Mouse (Mus musculus) liver, adult 2 months (tissue): ENCODE data around the gene Arhgap18. TPM values are rescaled to one million over a fixed set of nuclear protein-coding genes. Genes with fewer than 3 reads are reported as not detected.
A peak's percentile ranks its signal among the peaks of the same experiment; 100 is the strongest.

Experiments
- DNase-seq: peaks from one replicate; pipeline ENCODE4 v3.0.0-alpha.2; 2011; ENCODE audit warnings: low read depth, low spot score; ENCODE audit errors: extremely low read depth
- H3K27ac ChIP-seq: fragments of 200-500 bp; replicated peaks from 2 replicates; pipeline ENCODE4 v1.5.1; 2012; ENCODE audit warnings: low read depth, mild to moderate bottlenecking, control low read depth, inconsistent platforms, low read length; ENCODE audit not compliant: insufficient read depth
- H3K27me3 ChIP-seq: fragments of 200-500 bp; 2 replicates; pipeline ENCODE4 v1.6.1; 2012; ENCODE audit warnings: mild to moderate bottlenecking, moderate library complexity, low read length, inconsistent platforms; ENCODE audit not compliant: control insufficient read depth, insufficient read depth
- H3K36me3 ChIP-seq: fragments of 200-500 bp; 2 replicates; pipeline ENCODE4 v1.6.1; 2012; ENCODE audit warnings: low read length, inconsistent platforms; ENCODE audit not compliant: control insufficient read depth, insufficient read depth
- H3K4me1 ChIP-seq: fragments of 200-500 bp; 2 replicates; pipeline ENCODE4 v1.6.1; 2011; ENCODE audit warnings: low read length; ENCODE audit not compliant: control insufficient read depth, insufficient read depth
- H3K4me3 ChIP-seq: fragments of 200-500 bp; 2 replicates; pipeline ENCODE4 v1.5.1; 2011; ENCODE audit warnings: low read depth, mild to moderate bottlenecking, control low read depth, low read length, moderate library complexity; ENCODE audit not compliant: insufficient read depth
- H3K79me2 ChIP-seq: fragments of 200-500 bp; 2 replicates; pipeline ENCODE4 v1.6.1; 2012; ENCODE audit warnings: inconsistent platforms, mild to moderate bottlenecking, low read length, moderate library complexity; ENCODE audit not compliant: control insufficient read depth, insufficient read depth
- H3K9ac ChIP-seq: fragments of 200-500 bp; 2 replicates; pipeline ENCODE4 v1.6.1; 2012; ENCODE audit warnings: low read depth, mild to moderate bottlenecking, control low read depth, inconsistent platforms, low read length
- CTCF ChIP-seq: fragments of 200-500 bp; IDR thresholded peaks from 2 replicates; pipeline ENCODE4 v1.5.1; 2011; ENCODE audit warnings: low read depth, low read length, control low read depth
- POLR2A ChIP-seq: fragments of 200-500 bp; IDR thresholded peaks from 2 replicates; pipeline ENCODE4 v1.6.1; 2011; ENCODE audit warnings: low read length, control low read depth; ENCODE audit not compliant: insufficient read depth; ENCODE audit errors: extremely low read depth
- WGBS: fragments of 180-500 bp; shearing (Covaris S2); methylation state at CpG from one replicate; pipeline ENCODE4 v1.1.7; 2018; 5-methylcytosine and 5-hydroxymethylcytosine counted together
- polyA plus RNA-seq: library from polyadenylated mRNA; depleted of rRNA; stranded (reverse); fragments of >200 nt; gene quantifications from 2 replicates; pipeline ENCODE4 v1.2.3, GENCODE M21; 2012
- total RNA-seq: library from RNA; depleted of rRNA; stranded (reverse); fragments of >200 nt; gene quantifications from 2 replicates; pipeline ENCODE4 v1.2.3, GENCODE M21; 2014

Gene Arhgap18
- total and polyA plus RNA-seq, 2 experiments = 1.5 to 12.2 TPM

DNA sequence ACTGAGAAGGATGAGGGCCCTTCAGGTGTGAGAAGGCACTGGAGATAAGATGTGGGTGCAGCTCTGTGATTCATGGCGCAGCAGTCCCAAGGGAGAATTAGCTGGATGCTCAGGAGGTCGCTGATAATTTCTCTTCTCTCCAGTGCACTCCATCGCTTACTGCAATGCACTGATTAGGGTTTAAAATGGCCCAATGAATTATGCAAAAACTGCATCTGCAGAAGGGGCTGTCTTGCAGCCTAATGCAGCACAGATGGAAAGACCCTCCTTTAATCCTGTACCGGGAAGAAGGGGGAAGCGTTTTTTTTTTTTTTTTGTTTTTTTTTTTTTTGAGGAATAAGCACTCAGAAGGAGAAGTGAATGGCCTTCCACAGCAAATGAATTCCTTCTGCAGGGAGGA lies 74.1 kb downstream of the Arhgap18 start:
- Histone ChIP-seq H3K36me3 (no peaks in the 10 kb centered on the region), H3K79me2 (no peaks in the 10 kb centered on the region), H3K9ac (no peak overlapping the region), H3K4me1 (peaks cover 4% of the 10 kb centered on the region), H3K27ac (no peak overlapping the region), H3K27me3 (no peaks in the 10 kb centered on the region), H3K4me3 (no peak overlapping the region)
- no peak for DNase-seq
- WGBS = 78% methylated on average over 5 of the region's 5 CpGs
- TF ChIP-seq POLR2A = no peak
- TF ChIP-seq CTCF = no peak

- WGBS = 26% methylated on average over 9 of the region's 9 CpGs
- H3K79me2 ChIP-seq = no peaks in the 10 kb centered on the region
- peak overlapping the region; percentile 27; the same call in 1 of the 2 replicates for H3K27ac ChIP-seq
- H3K9ac ChIP-seq = no peak overlapping the region
- peak; percentile 87 for DNase-seq
- H3K36me3 ChIP-seq = no peaks in the 10 kb centered on the region
- TF ChIP-seq POLR2A (no peak), CTCF (no peak)
- no peaks in the 10 kb centered on the region for H3K27me3 ChIP-seq
- H3K4me3 ChIP-seq = no peak overlapping the region
- H3K4me1 ChIP-seq = peaks cover 4% of the 10 kb centered on the region
Measured at GRCm38 (mm10) chr10:26828412-26829137, 75.4 kb downstream of the Arhgap18 start.

DNA sequence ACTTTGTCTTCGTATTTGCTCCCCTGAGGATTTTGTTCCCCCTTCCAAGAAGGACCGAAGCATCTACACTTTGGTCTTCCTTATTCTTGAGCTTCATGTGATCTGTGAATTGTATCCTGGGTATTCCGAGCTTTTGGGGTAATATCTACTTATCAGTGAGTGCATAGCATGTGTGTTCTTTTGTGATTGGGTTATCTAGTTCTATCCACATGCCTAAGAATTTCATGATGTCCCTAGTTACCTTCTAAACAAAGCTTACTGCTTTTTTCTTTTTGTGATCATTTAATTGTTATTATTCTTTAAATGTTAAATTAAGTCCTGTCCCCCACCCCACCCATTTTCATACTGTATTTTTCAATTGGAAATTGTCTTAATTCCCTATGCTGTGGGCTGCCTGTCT lies 78.8 kb downstream of the Arhgap18 start:
- Histone ChIP-seq H3K27me3 (no peaks in the 10 kb centered on the region), H3K9ac (no peak overlapping the region), H3K4me3 (no peak overlapping the region), H3K36me3 (no peaks in the 10 kb centered on the region), H3K79me2 (no peaks in the 10 kb centered on the region), H3K4me1 (peaks cover 6% of the 10 kb centered on the region), H3K27ac (no peak overlapping the region)
- 96% methylated on average over 3 of the region's 3 CpGs for WGBS
- TF ChIP-seq POLR2A = no peak
- TF ChIP-seq CTCF = no peak
- DNase-seq = no peak

GRCm38 (mm10) chr10:26832669-26833249 lies 79.5 kb downstream of the Arhgap18 start:
- DNase-seq = no peak
- H3K4me1 ChIP-seq = peaks cover 6% of the 10 kb centered on the region
- H3K36me3 ChIP-seq = no peaks in the 10 kb centered on the region

GRCm38 (mm10) chr10:26833393-26833792 lies 80.2 kb downstream of the Arhgap18 start:
- TF ChIP-seq POLR2A (no peak), CTCF (no peak)
- H3K36me3 ChIP-seq = no peaks in the 10 kb centered on the region
- H3K79me2 ChIP-seq = no peaks in the 10 kb centered on the region
- H3K4me3 ChIP-seq = no peak overlapping the region
- DNase-seq = peak; percentile 49
- H3K4me1 ChIP-seq = peaks cover 6% of the 10 kb centered on the region
- no peaks in the 10 kb centered on the region for H3K27me3 ChIP-seq
- no peak overlapping the region for H3K27ac ChIP-seq
- no peak overlapping the region for H3K9ac ChIP-seq
- WGBS = 64% methylated on average over 3 of the region's 3 CpGs

More at GRCm38 (mm10) chr10:26832669-26833249, 79.5 kb downstream of the Arhgap18 start:
- Histone ChIP-seq H3K4me3 (no peak overlapping the region), H3K27ac (no peak overlapping the region), H3K9ac (no peak overlapping the region), H3K27me3 (no peaks in the 10 kb centered on the region), H3K79me2 (no peaks in the 10 kb centered on the region)
- TF ChIP-seq CTCF = peak; percentile 48; the same call in 1 of the 2 replicates
- TF ChIP-seq POLR2A = no peak
- WGBS = 87% methylated on average over 3 of the region's 3 CpGs

- peak; percentile 67 for DNase-seq
- Histone ChIP-seq H3K9ac (no peak overlapping the region), H3K27ac (no peak overlapping the region), H3K79me2 (no peaks in the 10 kb centered on the region), H3K4me1 (peaks cover 6% of the 10 kb centered on the region; the same call in 1 of the 2 replicates), H3K36me3 (peaks cover 2% of the 10 kb centered on the region; the same call in 1 of the 2 replicates), H3K27me3 (no peaks in the 10 kb centered on the region), H3K4me3 (no peak overlapping the region)
- TF ChIP-seq POLR2A (no peak), CTCF (0 out of 2 replicates have a peak, but pooled peaks have one; percentile 16)
- WGBS = 27% methylated on average over 4 of the region's 4 CpGs
Measured at GRCm38 (mm10) chr10:26849311-26849710, 96.1 kb downstream of the Arhgap18 start.
